Mouse (Mus musculus) heart, adult 8-10 months (tissue): ENCODE results near the gene Gm10282. TPM values are rescaled to one million over a fixed set of nuclear protein-coding genes. Genes with fewer than 3 reads are reported as not detected.

Experiments used
- DNase-seq: peaks from one replicate; pipeline ENCODE4 v3.0.0; 2022; ENCODE audit warnings: low spot score
- total RNA-seq, 4 experiments: library from RNA; stranded (reverse); gene quantifications; 2 replicates each; pipeline ENCODE4 v1.2.4; 2022

Gene Gm10282
- total RNA-seq, 4 experiments from 2014 or later = 5.4 to 8.3 (median 7.5) TPM

- no peak for DNase-seq
Measured at GRCm38 (mm10) chr8:72324036-72324706, 19.1 kb upstream of the Gm10282 start.

- no peak for DNase-seq
Measured at GRCm38 (mm10) chr8:72323131-72323725, 18.2 kb upstream of the Gm10282 start.

- DNase-seq = no peak
Measured at GRCm38 (mm10) chr8:72322471-72322889, 17.4 kb upstream of the Gm10282 start.

GRCm38 (mm10) chr8:72321635-72322441 lies 16.8 kb upstream of the Gm10282 start:
- no peak for DNase-seq

GRCm38 (mm10) chr8:72320803-72321583 lies 15.9 kb upstream of the Gm10282 start:
- DNase-seq = no peak

- no peak for DNase-seq
Measured at GRCm38 (mm10) chr8:72319921-72320802, 15.1 kb upstream of the Gm10282 start.

- no peak for DNase-seq
Measured at GRCm38 (mm10) chr8:72319397-72319796, 14.3 kb upstream of the Gm10282 start.

- peak; percentile 98 for DNase-seq
Measured at GRCm38 (mm10) chr8:72318801-72319322, 13.8 kb upstream of the Gm10282 start, which contains the start of gene Klf2. Gene Klf2 (plus strand): TSS chr8:72319033.

GRCm38 (mm10) chr8:72317741-72318301 lies 12.8 kb upstream of the Gm10282 start:
- DNase-seq = no peak

- no peak for DNase-seq
Measured at GRCm38 (mm10) chr8:72316053-72316695, 11.1 kb upstream of the Gm10282 start.

GRCm38 (mm10) chr8:72312926-72313518 lies 8.0 kb upstream of the Gm10282 start:
- DNase-seq = no peak

GRCm38 (mm10) chr8:72310849-72311506 lies 5.9 kb upstream of the Gm10282 start:
- peak; percentile 94 for DNase-seq

GRCm38 (mm10) chr8:72308276-72308675 lies 3.2 kb upstream of the Gm10282 start:
- DNase-seq = peak; percentile 78

GRCm38 (mm10) chr8:72306913-72307312 lies 1.9 kb upstream of the Gm10282 start:
- no peak for DNase-seq

GRCm38 (mm10) chr8:72303633-72304032 lies 1.4 kb downstream of the Gm10282 start:
- DNase-seq = peak; percentile 93

- DNase-seq = peak; percentile 30
Measured at GRCm38 (mm10) chr8:72302986-72303612, 2.0 kb downstream of the Gm10282 start.

GRCm38 (mm10) chr8:72301497-72301896 lies 3.6 kb downstream of the Gm10282 start:
- DNase-seq = no peak
